Mouse (Mus musculus) MEL (cell line): ENCODE measurements at regions not wholly inside any gene's neighbourhood (a gene's known extent, or its start where the extent isn't known, plus 50 kb on each side); places are given as distances from the start of the nearest gene placed in this dataset.

ENCODE experiments used
- DNase-seq: peaks from one replicate; pipeline ENCODE4 v3.0.0; 2011; ENCODE audit warnings: low read depth, low spot score
- H3K27ac ChIP-seq: 2 replicates; pipeline ENCODE4 v1.5.1; 2012; ENCODE audit warnings: low read depth, mild to moderate bottlenecking, control low read depth, low read length, moderate library complexity; ENCODE audit not compliant: control insufficient read depth
- H3K27me3 ChIP-seq, 2 experiments: fragments of 150-350 bp in 1 of 2; sonication (generic) in 1 of 2; 2 replicates each; pipeline ENCODE4 v1.6.1; 2012; ENCODE audit warnings: low read length in 2 of 2, mild to moderate bottlenecking in 2 of 2, improper control_type of control experiment in 1 of 2, moderate library complexity in 1 of 2; ENCODE audit not compliant: insufficient read depth in 2 of 2, control insufficient read depth in 1 of 2
- H3K36me3 ChIP-seq, 2 experiments: 2 replicates each; pipeline ENCODE4 v1.6.1; 2012 to 2014; ENCODE audit warnings: low read length in 2 of 2, improper control_type of control experiment in 1 of 2, inconsistent platforms in 1 of 2, mild to moderate bottlenecking in 1 of 2; ENCODE audit not compliant: insufficient read depth in 2 of 2, control insufficient read depth in 1 of 2
- H3K4me1 ChIP-seq, 2 experiments: fragments of 150-350 bp in 1 of 2; sonication (generic) in 1 of 2; 2 replicates each; pipeline ENCODE4 v1.6.1; 2012; ENCODE audit warnings: low read length in 2 of 2, improper control_type of control experiment in 1 of 2, mild to moderate bottlenecking in 1 of 2; ENCODE audit not compliant: insufficient read depth in 2 of 2, control insufficient read depth in 1 of 2
- H3K4me3 ChIP-seq, 2 experiments: fragments of 150-350 bp in 1 of 2; sonication (generic) in 1 of 2; 2 replicates each; pipeline ENCODE4 v1.5.1; 2012; ENCODE audit warnings: low read depth in 2 of 2, low read length in 2 of 2, mild to moderate bottlenecking in 2 of 2, moderate library complexity in 2 of 2, control low read depth in 1 of 2, improper control_type of control experiment in 1 of 2; ENCODE audit not compliant: control insufficient read depth in 1 of 2, insufficient read depth in 1 of 2
- H3K79me2 ChIP-seq: 2 replicates; pipeline ENCODE4 v1.6.1; 2012; ENCODE audit warnings: mild to moderate bottlenecking, low read length, moderate library complexity; ENCODE audit not compliant: control insufficient read depth, poor library complexity, insufficient read depth
- H3K9ac ChIP-seq: 2 replicates; pipeline ENCODE4 v1.6.1; 2012; ENCODE audit warnings: low read depth, mild to moderate bottlenecking, control low read depth, low read length, moderate library complexity; ENCODE audit not compliant: control insufficient read depth, poor library complexity, severe bottlenecking
- H3K9me3 ChIP-seq: fragments of 150-350 bp; sonication (generic); replicated peaks from 2 replicates; pipeline ENCODE4 v1.6.1; 2012; ENCODE audit warnings: mild to moderate bottlenecking, low read length, improper control_type of control experiment, moderate library complexity; ENCODE audit not compliant: insufficient read depth
- BHLHE40 ChIP-seq: IDR thresholded peaks from 2 replicates; pipeline ENCODE4 v1.6.1; 2012; ENCODE audit warnings: low read depth, mild to moderate bottlenecking, inconsistent platforms, low read length, improper control_type of control experiment, borderline replicate concordance
- CHD2 ChIP-seq: IDR thresholded peaks from 2 replicates; pipeline ENCODE4 v1.6.1; 2011; ENCODE audit warnings: low read length, improper control_type of control experiment
- CTCF ChIP-seq, 3 experiments: IDR thresholded peaks in 2 of 3; conservative IDR thresholded peaks in 1 of 3; 2 replicates each; pipeline ENCODE4 v1.5.1; 2011 to 2012; ENCODE audit warnings: low read length in 3 of 3, low read depth in 2 of 3, mild to moderate bottlenecking in 2 of 3, improper control_type of control experiment in 1 of 3, inconsistent platforms in 1 of 3, mixed read lengths in 1 of 3, moderate library complexity in 1 of 3; ENCODE audit not compliant: control insufficient read depth in 1 of 3, insufficient read depth in 1 of 3, poor library complexity in 1 of 3, severe bottlenecking in 1 of 3
- E2F4 ChIP-seq: IDR thresholded peaks from 2 replicates; pipeline ENCODE4 v1.6.1; 2011; ENCODE audit warnings: low read depth, low read length, improper control_type of control experiment, borderline replicate concordance
- GATA1 ChIP-seq: IDR thresholded peaks from 2 replicates; pipeline ENCODE4 v1.6.1; 2011; ENCODE audit warnings: low read depth, low read length, improper control_type of control experiment
- MAFK ChIP-seq: IDR thresholded peaks from 2 replicates; pipeline ENCODE4 v1.6.1; 2011; ENCODE audit warnings: low read depth, mild to moderate bottlenecking, low read length, improper control_type of control experiment, borderline replicate concordance
- MEF2A ChIP-seq: IDR thresholded peaks from 2 replicates; pipeline ENCODE4 v1.6.1; 2014; ENCODE audit warnings: low read depth, mild to moderate bottlenecking, inconsistent platforms, low read length, improper control_type of control experiment; ENCODE audit not compliant: poor library complexity, insufficient replicate concordance, severe bottlenecking; ENCODE audit errors: extremely low read depth
- MXI1 ChIP-seq: IDR thresholded peaks from 2 replicates; pipeline ENCODE4 v1.6.1; 2011; ENCODE audit warnings: mild to moderate bottlenecking, low read depth, low read length, improper control_type of control experiment
- MYC ChIP-seq: IDR thresholded peaks from 2 replicates; pipeline ENCODE4 v1.6.1; 2011; ENCODE audit warnings: low read depth, mild to moderate bottlenecking, low read length, improper control_type of control experiment, moderate library complexity
- NRF1 ChIP-seq: IDR thresholded peaks from 2 replicates; pipeline ENCODE4 v1.6.1; 2014; ENCODE audit warnings: low read depth, mild to moderate bottlenecking, inconsistent platforms, low read length, improper control_type of control experiment, moderate library complexity; ENCODE audit not compliant: poor library complexity, insufficient read depth, severe bottlenecking
- RAD21 ChIP-seq: IDR thresholded peaks from 2 replicates; pipeline ENCODE4 v1.6.1; 2011; ENCODE audit warnings: mild to moderate bottlenecking, low read depth, low read length, improper control_type of control experiment
- RCOR1 ChIP-seq: IDR thresholded peaks from 2 replicates; pipeline ENCODE4 v1.6.1; 2012; ENCODE audit warnings: low read depth, mild to moderate bottlenecking, inconsistent platforms, low read length, improper control_type of control experiment
- SIN3A ChIP-seq: IDR thresholded peaks from 2 replicates; pipeline ENCODE4 v1.6.1; 2012; ENCODE audit warnings: low read length, improper control_type of control experiment, inconsistent platforms
- SMC3 ChIP-seq: IDR thresholded peaks from 2 replicates; pipeline ENCODE4 v1.6.1; 2011; ENCODE audit warnings: low read depth, low read length, improper control_type of control experiment
- TCF12 ChIP-seq: IDR thresholded peaks from 2 replicates; pipeline ENCODE4 v1.6.1; 2014; ENCODE audit warnings: low read depth, mild to moderate bottlenecking, inconsistent platforms, low read length, improper control_type of control experiment, moderate library complexity
- USF1 ChIP-seq: IDR thresholded peaks from 2 replicates; pipeline ENCODE4 v1.6.1; 2014; ENCODE audit warnings: low read depth, mild to moderate bottlenecking, inconsistent platforms, low read length, improper control_type of control experiment, moderate library complexity
- USF2 ChIP-seq, 2 experiments: IDR thresholded peaks; 2 replicates each; pipeline ENCODE4 v1.6.1; 2011 to 2012; ENCODE audit warnings: improper control_type of control experiment in 2 of 2, low read length in 2 of 2, borderline replicate concordance in 1 of 2, inconsistent platforms in 1 of 2, low read depth in 1 of 2, mild to moderate bottlenecking in 1 of 2; ENCODE audit not compliant: insufficient read depth in 1 of 2
- ZC3H11A ChIP-seq: IDR thresholded peaks from 2 replicates; pipeline ENCODE4 v1.6.1; 2012; ENCODE audit warnings: low read depth, mild to moderate bottlenecking, inconsistent platforms, low read length, improper control_type of control experiment
- ZMIZ1 ChIP-seq: IDR thresholded peaks from 2 replicates; pipeline ENCODE4 v1.6.1; 2012; ENCODE audit warnings: low read depth, mild to moderate bottlenecking, inconsistent platforms, low read length, improper control_type of control experiment, moderate library complexity

DNA sequence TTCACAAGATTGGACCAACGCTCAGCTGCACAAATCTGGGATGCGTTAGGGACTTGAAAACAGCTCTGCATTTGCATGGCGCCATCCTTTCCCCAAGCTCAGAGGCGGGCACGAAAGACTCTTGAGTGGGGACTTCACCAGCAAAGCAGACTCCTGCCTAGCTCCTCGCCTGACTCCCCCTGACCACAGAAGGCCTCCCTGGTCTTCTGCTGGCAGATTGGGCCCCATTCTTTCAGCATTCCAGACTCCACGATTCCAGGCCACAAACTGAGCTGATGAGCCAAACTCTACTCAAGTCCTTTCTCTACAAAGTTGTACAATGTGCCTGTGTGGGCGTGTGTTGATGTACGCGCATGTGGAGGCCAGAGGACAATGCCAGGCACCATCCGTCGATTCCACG lies 131.6 kb upstream of the Tspan2 start:
- H3K4me3 ChIP-seq, result no peak overlapping the region
- no peak overlapping the region for H3K27ac ChIP-seq
- H3K36me3 ChIP-seq, result no peaks in the 10 kb centered on the region
- H3K9me3 ChIP-seq, result no peaks in the 10 kb centered on the region
- H3K27me3 ChIP-seq, result no peaks in the 10 kb centered on the region
- DNase-seq, result no peak
- H3K79me2 ChIP-seq, result no peaks in the 10 kb centered on the region
- TF ChIP-seq RCOR1, result no peak
- TF ChIP-seq, all 39 proteins: peak for 0
- H3K9ac ChIP-seq, result no peak overlapping the region
- no peaks in the 10 kb centered on the region for H3K4me1 ChIP-seq

DNA sequence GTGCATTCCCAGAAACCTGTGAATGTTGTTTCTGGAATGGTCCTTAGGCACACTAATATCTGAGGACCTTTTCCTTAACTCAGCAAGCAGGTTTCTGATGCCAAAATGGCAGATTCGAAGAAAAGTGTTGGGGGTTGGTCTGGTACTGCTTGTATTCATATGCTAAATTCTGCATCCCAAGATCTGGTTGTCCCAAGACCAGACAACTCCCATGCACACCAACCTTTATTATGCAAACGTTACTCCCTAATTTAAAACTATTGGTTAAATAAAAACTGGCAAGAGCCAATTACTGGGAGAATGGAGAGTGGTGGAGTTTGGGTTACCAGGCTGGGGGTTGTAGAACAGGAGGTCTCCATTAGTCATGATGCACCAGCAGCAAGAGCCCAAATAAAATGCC lies 129.0 kb upstream of the Tspan2 start:
- H3K9ac ChIP-seq, result no peak overlapping the region
- no peaks in the 10 kb centered on the region for H3K4me1 ChIP-seq
- no peak for DNase-seq
- TF ChIP-seq CHD2 (no peak), SIN3A (no peak), ZMIZ1 (no peak), CTCF (IDR thresholded peaks at IDR 0.05 in 2 of 3, conservative IDR thresholded peaks at IDR 0.05 in 1 of 3; ENCODE audit: control insufficient read depth in 1 of 3, insufficient read depth in 1 of 3, low read depth in 2 of 3, low read length in 3 of 3, poor library complexity in 1 of 3, severe bottlenecking in 1 of 3) (no peak), RAD21 (no peak), ZC3H11A (no peak), SMC3 (no peak), MYC (no peak), USF2 (IDR thresholded peaks at IDR 0.05; ENCODE audit: borderline replicate concordance in 1 of 2, insufficient read depth in 1 of 2, low read depth in 1 of 2, low read length in 2 of 2) (no peak), USF1 (no peak), MXI1 (no peak), E2F4 (no peak), BHLHE40 (no peak), TCF12 (no peak), NRF1 (no peak), GATA1 (no peak), MEF2A (no peak), MAFK (no peak)
- H3K79me2 ChIP-seq, result no peaks in the 10 kb centered on the region
- H3K27ac ChIP-seq, result no peak overlapping the region
- H3K27me3 ChIP-seq, result no peaks in the 10 kb centered on the region
- no peaks in the 10 kb centered on the region for H3K36me3 ChIP-seq
- no peak overlapping the region for H3K4me3 ChIP-seq
- no peaks in the 10 kb centered on the region for H3K9me3 ChIP-seq
